Mouse (Mus musculus): ENCODE measurements around the gene Lrrc56.

DNA sequence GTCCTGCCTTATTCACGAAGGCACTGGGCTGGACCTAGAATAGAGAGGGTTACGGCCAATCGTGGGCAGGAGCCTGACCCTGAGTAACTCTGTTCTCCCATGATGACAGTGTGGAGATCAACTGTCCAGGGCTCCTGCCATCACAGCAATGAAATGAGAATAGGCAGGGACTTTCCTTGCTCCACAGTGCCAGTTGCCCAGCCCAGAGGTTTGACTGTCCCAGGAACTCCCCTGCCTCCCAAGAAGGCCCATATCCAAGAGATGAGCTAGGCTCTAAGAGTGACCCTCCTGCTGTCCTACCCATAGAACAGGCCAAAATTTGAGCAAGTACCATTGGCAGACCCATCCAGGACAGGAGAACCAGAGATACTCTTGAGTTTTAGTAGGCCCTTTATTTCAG is 5.2 kb upstream of the Lrrc56 start:
- no peak for TF ChIP-seq CTCF (IDR thresholded peaks at IDR 0.05; ENCODE audit: insufficient read depth, low read length)
- TF ChIP-seq POLR2A (IDR thresholded peaks at IDR 0.05; ENCODE audit: borderline replicate concordance, extremely low read depth, low read depth, low read length), result no peak

All from lung, adult 2 months (tissue).